Mouse (Mus musculus) regulatory T cell (primary cell): ENCODE results near the gene Prlhr.

Experiments
- in situ Hi-C: fragments of 300-600 bp; cut with MboI, MseI; formaldehyde crosslinking; loops from one replicate; pipeline ENCODE4 v1.15.1; 2025; ENCODE audit warnings: high pct_unique_total_duplicates

Gene Prlhr

DNA sequence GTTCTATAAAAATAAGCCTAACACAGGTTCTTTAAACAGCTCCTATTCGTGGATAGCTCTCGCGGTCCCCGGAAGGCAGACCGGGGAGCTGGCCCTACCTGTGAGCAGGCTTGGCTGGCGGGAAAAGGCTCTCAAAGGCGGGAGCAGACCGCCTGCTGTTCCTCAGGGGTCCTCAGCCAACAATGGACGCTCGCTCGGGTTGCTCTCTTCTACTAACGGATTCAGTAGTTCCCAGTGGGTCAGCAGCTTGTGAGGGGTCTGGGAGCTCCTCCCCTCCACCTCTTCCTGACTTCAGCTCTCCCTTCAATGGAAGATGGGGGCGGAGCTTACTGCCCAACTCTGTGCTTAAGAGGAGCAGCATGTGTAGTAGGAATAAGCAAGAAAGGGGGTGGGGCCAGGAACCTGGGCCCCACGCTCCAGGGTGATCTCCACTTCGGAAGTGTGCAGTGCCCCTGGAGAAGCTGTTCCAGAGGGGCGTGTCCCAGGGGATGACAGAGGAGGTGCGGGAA, at the start of gene Prlhr:
Gene Prlhr (minus strand): TSS at position 51 of the 509 bp plus-strand sequence.
- in situ Hi-C loops: loop anchor here (10.0 kb wide), 1 partner anchor 136 kb away; no protein-coding TSS in a partner anchor

DNA sequence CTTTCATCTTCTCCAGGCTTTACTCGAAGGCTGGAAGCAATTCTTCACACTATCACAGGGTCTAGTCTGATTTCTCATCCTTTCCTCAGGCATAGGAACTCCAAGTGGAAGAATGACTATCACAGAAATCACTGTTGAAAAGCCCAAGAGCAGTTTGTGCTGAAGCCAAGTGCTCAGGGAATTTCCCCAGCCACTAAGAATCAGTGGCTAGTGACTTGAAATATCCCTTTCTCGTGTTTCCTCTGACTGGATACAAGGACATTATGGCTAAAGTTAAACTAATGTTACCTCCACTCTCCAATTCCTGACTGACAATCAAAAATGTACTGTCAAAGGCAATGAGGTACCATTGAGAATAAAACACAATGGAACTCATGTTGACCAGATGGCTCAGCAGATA, 47.0 kb upstream of the Prlhr start:
- in situ Hi-C loops: no loop called here

DNA sequence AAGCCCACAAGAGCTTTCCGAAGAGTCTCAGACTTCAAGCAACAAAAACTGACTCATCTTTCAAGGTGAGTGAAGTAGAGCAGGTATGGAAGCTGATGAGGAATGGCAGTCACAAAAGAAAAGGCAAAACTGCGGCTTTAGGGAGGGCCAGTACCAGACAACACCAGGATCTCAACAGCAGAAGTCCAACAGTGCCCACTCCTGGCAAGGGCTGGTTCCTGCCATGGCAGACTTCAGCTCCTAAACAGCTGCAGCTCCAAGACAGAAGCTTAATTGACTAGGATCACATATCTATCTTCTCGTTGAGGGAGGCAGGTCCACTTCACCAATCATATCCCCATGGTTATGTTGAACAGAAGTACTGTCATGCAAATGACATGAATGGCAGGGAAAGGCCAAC, 45.3 kb upstream of the Prlhr start:
- in situ Hi-C loops: no loop called here

DNA sequence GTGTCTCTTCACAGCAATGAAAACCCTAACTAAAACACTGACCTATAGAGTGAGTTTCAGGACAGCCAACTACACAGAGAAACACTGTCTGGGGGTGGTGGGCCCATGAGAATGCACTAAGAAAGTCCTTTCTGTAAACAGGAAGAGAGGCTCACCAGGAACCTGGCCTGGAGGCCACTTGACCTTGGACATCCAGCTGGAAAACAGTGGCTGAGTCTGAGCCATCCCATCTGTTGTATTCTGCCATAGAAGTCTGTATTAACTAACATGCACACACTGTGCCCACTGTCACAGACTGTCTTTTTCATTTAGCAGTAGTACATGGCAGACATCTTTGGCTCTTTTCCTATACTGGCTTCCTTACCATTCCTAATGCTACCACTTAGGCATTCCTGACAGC, 32.1 kb upstream of the Prlhr start:
- in situ Hi-C loops: no loop called here

DNA sequence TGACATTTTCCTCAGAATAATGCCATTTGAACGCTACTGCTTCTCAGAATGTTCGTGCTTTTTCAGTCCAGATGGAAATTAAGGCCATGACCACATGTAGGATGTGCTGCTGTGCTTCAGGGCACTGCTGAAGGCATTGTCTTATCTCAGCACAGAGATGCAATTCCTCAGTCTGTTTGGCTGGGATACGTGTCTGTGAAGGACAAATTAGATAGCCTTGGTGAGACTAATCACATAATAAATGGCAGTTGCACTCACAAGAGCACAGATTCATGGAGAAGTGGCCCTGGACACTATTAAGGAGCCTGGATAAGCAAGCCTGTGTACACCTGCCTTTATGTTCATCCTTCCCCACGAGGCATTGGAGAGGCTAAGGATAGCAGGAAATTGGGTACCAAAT, 29.1 kb upstream of the Prlhr start:
- in situ Hi-C loops: no loop called here

DNA sequence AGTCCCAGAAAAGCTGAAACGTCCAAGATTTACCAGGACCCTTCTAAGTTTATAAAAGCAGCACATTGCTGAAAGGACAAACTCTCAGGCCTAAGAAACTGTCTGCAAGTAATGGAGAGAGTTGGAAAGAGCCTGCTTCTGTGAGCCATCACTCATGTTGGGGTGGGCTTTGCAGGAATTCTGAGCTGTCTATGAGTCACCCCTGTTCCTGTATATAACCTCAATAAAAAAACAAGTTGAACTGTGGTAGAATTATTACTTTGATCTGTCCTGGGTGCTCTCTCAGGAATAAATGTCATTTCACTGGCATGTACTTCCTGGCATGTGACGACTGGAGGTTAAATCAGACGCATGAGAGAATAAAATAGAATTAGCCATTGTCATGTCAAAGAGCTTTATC, 27.7 kb upstream of the Prlhr start:
- in situ Hi-C loops: no loop called here

DNA sequence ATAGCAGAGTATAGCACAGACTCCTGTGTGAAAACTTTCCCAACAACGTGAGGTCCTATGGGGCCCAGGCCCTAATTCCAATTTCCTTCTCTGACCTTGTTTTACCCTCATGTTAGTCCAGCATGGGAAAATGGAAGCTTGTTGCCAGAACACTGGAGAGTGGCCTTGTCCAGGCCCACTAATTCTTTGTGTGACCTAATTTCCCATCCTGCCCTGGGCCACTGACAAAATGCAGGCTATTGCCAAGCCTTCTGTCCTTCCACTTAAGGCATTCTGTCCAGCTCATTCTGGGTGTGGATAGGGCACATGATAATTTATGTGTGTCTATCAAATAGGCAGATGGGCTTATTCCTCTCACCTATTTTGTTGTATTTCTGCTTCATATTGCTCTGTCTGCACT, 21.5 kb upstream of the Prlhr start:
- in situ Hi-C loops: no loop called here

DNA sequence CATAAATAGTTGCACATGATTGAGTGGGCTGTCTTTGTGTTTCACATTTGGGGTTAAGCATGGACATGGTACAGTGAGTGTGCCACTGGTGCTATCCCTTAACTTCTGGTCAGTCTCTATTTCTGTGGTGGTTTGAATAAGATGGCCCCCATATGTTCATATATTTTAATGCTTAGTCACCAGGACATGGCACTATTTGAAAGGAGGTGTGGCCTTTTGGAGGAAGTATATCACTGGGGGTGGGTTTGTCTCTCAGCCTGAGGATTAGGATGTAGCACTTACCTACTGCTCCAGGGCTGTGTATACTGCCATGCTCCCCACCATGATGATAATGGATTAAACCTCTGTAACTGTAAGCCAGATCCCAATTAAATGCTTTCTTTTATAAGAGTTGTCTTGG, 17.2 kb upstream of the Prlhr start:
- in situ Hi-C loops: no loop called here

DNA sequence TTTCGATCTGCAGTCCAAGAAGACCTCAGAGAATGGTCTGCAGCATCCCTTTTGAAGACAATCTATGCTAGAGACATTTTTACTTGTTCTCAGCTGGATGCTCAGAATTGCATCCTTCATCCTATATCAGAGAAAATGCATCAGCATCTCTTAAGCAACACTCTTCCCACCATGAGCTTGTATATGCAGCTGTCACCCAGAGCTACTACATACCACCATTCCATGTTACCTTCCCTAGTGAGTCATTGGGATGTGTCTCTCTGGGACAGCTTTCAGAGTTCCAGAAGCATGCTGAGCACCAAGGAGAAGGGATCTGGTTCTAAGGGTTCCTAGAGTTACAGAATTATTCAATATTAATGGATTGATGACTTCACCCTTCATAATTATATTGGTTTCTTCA, 10.8 kb upstream of the Prlhr start:
- in situ Hi-C loops: no loop called here

DNA sequence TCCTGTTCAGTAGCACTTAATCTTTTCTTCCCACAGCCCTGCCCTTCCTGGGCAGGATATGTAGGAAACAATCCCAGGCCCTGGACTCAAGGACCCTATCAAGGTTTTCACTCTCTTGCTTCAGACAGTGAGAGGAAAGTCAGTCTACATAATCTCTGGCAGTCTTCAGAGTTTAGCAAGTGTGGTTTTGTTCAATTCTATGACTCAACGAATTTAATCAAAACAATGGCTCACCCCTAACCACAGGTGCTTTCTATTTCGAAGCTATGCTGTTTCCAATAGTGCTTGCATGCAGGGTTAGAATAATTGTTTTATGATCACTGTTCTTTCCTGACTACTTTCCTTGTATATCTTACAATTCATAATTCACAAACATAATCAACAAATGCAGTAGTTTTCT, 9.7 kb upstream of the Prlhr start:
- in situ Hi-C loops: no loop called here

DNA sequence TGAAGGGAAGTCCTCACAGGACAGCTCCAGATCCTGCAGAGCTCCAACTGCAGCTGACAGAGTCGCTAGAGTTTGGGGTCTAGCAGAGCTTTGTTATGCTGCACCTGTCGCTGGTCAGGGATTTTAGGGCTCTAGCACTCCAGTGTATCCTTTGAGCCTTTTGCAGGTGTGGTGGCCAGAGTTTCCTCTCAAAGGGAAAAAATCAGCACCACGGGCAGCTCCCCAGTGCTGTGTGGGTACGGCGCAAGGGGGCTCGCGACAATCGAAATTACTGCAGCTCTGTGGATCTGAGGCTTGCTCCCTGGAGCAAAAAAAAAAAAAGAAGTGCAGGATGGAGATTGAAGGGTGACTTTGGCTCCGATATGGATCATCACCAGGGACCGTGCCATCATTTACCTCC, 742 bp upstream of the Prlhr start:
- in situ Hi-C loops: loop anchor here (10.0 kb wide), 1 partner anchor 136 kb away; no protein-coding TSS in a partner anchor

DNA sequence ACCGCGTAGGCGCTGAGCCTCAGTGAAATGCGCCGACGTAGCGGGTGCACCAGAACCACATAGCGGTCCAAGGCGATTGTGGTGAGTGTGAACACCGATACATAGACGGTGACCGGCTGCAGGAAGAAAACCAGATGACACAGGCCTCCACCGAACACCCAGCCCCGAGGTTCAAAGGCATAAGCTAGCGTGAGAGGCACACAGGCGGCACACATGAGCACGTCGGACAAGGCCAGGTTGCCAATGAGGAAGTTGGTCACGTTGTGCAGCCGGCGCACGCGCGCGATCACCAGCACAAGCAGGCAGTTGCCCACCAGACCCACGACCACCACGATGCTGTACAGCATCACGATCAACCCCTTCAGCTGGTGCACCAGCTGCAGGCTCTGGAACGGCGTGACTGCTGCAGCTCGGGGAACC, 506 bp downstream of the Prlhr start:
- in situ Hi-C loops: loop anchor here (10.0 kb wide), 1 partner anchor 137 kb away; no protein-coding TSS in a partner anchor

DNA sequence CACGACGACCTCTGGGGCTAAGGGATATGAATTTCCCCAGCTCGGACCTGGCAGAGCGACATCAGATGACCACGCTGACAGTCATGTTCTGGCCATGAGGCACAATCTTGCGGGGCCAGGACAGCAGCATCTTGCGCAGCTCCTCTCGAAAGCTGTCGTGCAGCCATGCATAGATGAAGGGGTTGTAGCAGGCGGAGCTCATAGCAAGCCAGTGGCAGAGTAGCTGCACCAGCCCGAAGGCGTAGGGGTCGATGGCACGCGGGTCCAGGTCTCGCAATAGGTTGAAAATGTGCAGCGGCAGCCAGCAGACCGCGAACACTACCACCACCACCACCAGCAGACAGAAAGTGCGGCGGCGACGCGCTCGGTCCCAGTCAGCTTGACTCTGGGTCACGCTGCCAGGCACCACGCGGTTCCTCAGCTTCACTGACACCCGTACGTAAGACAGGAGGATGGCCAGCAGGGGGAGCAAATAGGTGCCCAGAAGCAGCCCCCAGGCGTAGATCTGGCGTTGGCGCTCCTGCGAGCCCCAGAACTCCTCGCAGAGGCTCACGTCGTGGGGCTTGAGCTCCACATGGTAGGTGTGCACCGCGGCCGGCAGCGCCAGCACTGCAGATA, 1.0 kb downstream of the Prlhr start:
- in situ Hi-C loops: loop anchor here (10.0 kb wide), 1 partner anchor 138 kb away; no protein-coding TSS in a partner anchor

DNA sequence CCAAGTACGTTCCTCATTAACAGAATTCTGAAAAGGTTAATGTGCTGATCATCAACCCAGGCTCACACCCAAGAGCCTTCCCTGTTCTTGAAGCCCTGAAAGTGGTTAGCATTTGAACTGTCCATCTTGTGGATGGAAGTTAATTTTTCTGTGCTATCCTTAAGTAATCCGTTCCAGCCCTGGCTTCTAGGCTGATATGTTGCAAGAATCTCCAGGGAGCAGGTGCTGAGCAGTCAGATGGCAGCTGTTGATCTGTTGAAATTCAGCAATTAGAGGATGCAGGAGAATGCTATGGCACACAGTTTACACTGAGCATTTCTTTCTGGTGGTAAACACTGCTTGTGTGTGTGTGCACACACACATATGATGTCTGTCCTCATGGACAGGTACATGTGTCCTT, 2.4 kb downstream of the Prlhr start:
- in situ Hi-C loops: loop anchor here (10.0 kb wide), 1 partner anchor 139 kb away; no protein-coding TSS in a partner anchor

DNA sequence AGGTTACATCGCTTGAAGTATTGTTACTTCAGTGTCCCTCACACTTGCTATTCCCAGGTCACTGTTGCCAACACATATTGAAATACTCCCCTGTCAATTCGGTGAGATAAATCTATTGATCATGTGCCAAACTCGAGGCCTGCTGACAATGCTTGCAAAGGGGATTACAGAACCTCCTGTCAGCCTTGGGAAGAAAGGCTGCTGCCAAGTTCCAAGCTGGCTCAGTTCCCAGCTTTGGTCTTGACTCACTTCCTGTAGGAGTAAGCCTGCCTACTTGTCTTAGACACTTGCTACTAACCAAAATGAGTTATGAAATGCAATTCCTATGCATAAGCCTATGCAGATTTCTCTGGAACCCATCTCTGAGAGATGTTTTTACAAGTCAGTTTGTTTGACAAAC, 4.2 kb downstream of the Prlhr start:
- in situ Hi-C loops: loop anchor here (10.0 kb wide), 1 partner anchor 141 kb away; no protein-coding TSS in a partner anchor

DNA sequence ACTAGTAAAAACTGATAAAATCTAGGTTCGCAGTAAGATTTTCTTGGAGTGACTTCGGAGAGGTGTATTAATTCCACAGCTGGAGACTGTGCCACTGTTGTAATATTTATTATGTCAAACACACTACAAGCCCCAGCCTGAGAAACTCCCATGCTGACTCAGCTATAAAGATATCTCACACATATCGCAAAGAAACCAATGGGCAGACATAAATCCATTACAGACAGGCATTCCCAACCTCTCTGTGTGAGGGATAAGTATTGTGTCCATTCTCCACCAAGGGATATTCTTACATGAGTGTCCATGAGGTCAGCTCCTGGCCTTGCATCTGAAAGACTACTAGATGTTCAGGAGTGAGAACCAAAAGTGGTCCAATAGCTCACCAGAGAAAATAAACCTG, 4.7 kb downstream of the Prlhr start:
- in situ Hi-C loops: loop anchor here (10.0 kb wide), 1 partner anchor 141 kb away; no protein-coding TSS in a partner anchor

DNA sequence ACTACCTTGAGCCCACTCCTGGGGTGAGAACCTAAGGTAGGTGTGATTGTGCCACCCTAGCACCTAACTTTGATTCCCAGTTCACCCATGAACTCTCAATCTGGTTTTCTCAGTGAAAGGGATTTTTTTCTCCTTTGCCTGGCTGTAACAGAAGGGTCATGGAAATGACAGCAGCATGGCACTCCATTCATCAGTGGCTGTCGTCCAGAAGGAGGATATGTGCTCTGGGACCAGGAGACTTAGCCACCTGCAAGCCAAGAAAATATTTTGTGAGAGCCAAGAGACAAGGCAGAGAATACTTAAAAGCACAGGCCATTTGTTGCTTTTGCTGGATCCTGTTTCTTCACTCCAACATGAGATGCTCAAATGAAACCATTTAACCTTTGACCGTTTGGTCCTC, 6.6 kb downstream of the Prlhr start:
- in situ Hi-C loops: loop anchor here (10.0 kb wide), 1 partner anchor 143 kb away; no protein-coding TSS in a partner anchor

DNA sequence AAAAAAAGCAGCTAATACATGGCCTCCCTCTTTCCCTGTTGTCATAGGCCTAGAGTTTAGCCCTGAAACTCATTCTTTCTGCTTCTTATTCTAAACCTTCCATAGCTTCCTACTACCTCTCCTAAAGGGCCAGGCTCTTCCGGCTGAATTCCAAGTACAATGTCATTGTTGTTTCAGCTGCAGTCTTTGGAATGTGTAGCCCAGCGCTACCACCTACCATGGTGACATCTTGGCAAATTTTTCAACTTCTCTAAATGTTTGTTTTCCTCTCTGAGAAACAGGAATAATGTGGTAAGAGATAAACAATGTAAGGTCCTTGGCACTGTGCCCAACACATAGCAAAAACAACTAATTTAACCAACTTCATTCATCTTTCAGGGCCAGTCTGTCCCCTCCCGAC, 8.4 kb downstream of the Prlhr start:
- in situ Hi-C loops: loop anchor here (10.0 kb wide), 1 partner anchor 145 kb away; no protein-coding TSS in a partner anchor

DNA sequence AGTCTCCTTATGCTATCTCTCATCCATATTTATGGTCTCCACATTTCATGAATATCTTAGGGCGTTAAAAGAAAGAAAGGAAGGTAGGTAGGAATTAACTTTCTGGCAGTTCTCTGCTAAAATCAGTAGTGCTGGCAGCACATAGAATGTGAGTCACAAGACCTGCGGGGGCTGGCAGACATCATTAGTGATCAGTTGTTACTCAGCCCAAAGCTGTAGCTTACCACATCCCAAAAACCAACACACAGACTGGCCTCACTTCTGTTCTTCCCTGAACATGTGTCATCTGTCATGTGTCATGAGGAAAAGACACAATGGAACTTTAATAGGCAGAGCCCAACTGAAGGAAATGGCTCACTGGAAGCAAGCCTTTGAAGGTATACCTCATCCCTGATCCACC, 9.0 kb downstream of the Prlhr start:
- in situ Hi-C loops: no loop called here

DNA sequence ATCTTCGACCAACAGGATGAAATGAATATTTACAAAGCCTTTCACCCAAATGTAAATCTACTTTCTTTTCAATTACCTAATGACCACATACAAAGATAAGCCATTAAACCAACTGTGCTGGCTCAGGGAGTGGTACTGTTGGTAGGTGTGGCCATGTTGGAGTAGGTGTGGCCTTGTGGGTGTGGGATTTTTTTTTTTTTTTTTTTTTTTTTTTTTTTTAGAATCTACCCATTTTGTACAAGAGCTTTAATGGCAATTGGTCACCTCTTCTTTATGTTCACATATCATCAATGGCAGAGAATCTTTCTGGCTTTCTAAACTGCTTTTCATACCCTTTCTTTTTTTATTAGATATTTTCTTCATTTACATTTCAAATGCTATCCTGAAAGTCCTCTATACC, 12.3 kb downstream of the Prlhr start:
- in situ Hi-C loops: no loop called here

DNA sequence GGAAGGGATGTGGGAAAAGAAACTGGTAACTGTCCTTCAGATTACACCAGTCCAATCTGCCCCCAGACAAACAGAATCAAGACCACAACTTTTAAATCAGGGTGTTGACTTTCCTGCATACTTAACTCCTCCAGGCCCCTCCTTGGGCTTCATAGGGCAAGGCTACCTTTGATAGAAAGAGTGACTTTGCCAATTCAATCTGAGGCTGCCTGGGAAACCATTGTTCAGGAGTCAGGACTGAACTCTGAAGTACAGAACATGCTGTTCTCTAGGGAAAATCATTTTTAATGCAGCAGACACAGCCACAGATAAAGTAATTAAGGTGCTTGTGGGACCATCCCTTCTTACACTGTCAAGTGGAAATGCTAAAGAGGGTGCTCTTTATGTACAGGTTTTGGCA, 27.6 kb downstream of the Prlhr start:
- in situ Hi-C loops: no loop called here

DNA sequence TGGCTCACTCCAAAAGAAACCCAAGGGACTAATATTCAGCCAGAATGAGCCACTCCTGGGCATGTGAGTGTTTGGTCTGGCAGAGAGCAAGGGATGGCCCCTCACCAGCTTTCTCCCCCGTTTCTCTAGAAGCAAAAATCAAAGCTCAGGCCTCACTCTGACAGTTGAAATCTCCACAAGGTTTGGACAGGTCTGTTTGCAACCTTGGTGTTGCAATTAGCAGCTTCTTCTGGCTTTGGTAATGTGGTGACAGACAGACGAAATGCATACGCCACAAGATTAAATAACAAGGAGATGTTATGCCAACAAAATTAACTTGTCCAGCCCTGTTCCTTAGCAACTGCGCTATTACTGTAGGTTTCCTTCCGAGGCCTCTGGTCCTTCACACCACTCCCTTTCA, 28.0 kb downstream of the Prlhr start:
- in situ Hi-C loops: no loop called here

DNA sequence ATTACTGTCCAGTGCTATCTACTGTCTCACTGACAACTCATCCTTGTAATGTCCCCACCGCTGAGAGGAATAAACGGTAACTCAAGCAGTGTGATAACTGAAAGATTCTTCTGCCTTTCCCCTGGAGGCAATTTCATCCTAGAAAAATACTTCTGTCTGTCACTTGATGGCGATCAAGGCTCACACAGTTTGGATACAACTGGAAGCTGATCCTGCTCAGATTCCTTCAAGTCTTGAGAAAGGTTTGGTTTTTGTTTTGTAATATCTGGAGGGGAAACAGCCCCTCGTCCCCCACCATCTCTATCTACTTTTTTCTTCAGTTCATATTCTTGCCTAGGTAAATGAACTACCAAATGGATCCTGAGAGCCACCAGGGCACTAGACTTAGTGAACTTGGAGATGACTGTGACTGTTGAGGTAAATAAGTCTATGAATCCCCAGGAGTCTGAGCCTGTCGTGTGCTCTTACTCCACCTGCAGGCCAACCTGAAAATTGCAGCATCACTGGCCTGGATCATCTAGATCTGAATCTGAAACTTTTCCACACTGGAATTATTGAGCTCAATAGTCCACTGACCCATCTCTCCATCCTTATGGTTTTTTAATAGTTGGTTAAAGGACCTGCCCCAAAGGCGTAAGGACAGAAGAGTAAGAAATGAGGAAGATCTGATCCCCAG, 30.4 kb downstream of the Prlhr start:
- in situ Hi-C loops: no loop called here
